Mouse (Mus musculus): ENCODE results near the gene Utrn.

DNA sequence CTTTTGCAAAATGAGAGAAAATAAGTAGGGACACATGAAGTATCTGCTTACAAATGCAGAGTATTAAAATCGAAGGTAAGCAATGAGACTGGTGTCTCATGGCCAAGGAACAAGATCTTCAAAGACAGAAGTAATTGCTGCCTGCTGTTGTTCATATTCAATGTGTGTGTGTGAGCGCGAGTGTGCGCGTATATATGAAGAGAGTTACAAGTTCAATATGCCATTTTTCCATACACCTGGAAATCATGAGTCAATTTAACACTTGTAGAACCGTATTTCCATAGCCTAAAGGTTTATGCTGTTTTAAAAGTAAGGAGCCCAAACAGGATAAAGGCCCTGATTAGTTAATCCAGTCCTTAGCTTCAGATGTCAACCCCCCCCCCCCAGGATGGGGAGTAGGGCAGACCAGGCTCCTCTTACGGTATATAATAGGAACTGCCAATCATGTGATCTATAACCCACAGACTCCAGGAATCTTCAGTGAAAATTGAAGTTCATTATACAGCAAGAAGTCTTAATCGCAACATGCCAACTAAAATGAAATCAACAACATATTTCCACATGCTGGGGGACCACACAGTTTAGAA, 293.2 kb downstream of the Utrn start:
- no peak for TF ChIP-seq POLR2A (IDR thresholded peaks at IDR 0.05; ENCODE audit: borderline replicate concordance, insufficient read depth, low read length)
- TF ChIP-seq CTCF (IDR thresholded peaks at IDR 0.05; ENCODE audit: borderline replicate concordance, insufficient read depth, low read depth, low read length): no peak
